Comparison of ENCODE assay signal across 8 mouse cellular contexts in genomic region chr5:38039796-38040195, GRCm38 (mm10). TPM values are rescaled to one million over a fixed set of nuclear protein-coding genes. Genes with fewer than 3 reads are reported as not detected.
DNase-seq lines count a peak whose midpoint lies in the region; ATAC-seq and TF ChIP-seq lines count a peak whose summit lies in the region.

No protein-coding gene starts in this region.

- intact Hi-C loops in left cerebral cortex, postnatal 14 days (cut with DNase I), result no loop called here

- no peak for TF ChIP-seq POLR2A in cerebellum, adult 2 months (IDR thresholded peaks at IDR 0.05; ENCODE audit: borderline replicate concordance, insufficient read depth, low read length)

- peak overlapping the region; percentile 87 for H3K9ac ChIP-seq in ES-E14 (ENCODE audit: insufficient read depth, low read depth, low read length, poor library complexity, severe bottlenecking)
- H3K9ac ChIP-seq in forebrain, embryonic 16.5 days (replicated peaks; ENCODE audit: low read depth, low read length), result peak overlapping the region; percentile 94
- peak overlapping the region; percentile 93 for H3K9ac ChIP-seq in lung, embryonic 16.5 days (ENCODE audit: low read length)

- H3K4me2 ChIP-seq in forebrain, embryonic 16.5 days (ENCODE audit: low read length), result peak overlapping the region; percentile 93
- H3K4me2 ChIP-seq in lung, embryonic 16.5 days (ENCODE audit: low read depth, low read length), result peak overlapping the region; percentile 93

- peaks cover 3% of the 10 kb centered on the region; the same call in 1 of the 2 replicates for H3K4me1 ChIP-seq in cerebellum, adult 2 months (ENCODE audit: control insufficient read depth, insufficient read depth, low read length)
- H3K4me1 ChIP-seq in ES-E14 (ENCODE audit: control insufficient read depth in 2 of 2, insufficient read depth in 2 of 2, low read length in 2 of 2, poor library complexity in 1 of 2), result peaks cover 0 to 2% of the 10 kb centered on the region in 2 experiments; a peak in 1 of 4 replicates
- peaks cover 15% of the 10 kb centered on the region for H3K4me1 ChIP-seq in forebrain, embryonic 16.5 days (replicated peaks; ENCODE audit: control insufficient read depth, insufficient read depth, low read length)
- H3K4me1 ChIP-seq in lung, embryonic 16.5 days (replicated peaks; ENCODE audit: control insufficient read depth, insufficient read depth, low read length), result peaks cover 9% of the 10 kb centered on the region; the same call in 1 of the 2 replicates

- peak overlapping the region; percentile 82 for H3K4me3 ChIP-seq in cerebellum, adult 2 months (replicated peaks; ENCODE audit: insufficient read depth, low read depth, low read length)
- peak overlapping the region; percentile 87 to 90 for H3K4me3 ChIP-seq in ES-E14 (ENCODE audit: insufficient read depth in 1 of 2, low read depth in 1 of 2, low read length in 2 of 2, poor library complexity in 1 of 2, severe bottlenecking in 1 of 2)
- H3K4me3 ChIP-seq in forebrain, embryonic 16.5 days (replicated peaks; ENCODE audit: low read length), result peak overlapping the region; percentile 99
- peak overlapping the region; percentile 91 for H3K4me3 ChIP-seq in lung, embryonic 16.5 days (ENCODE audit: low read length)

- WGBS in cerebellum, adult 2 months, result 23% methylated on average over 9 of the region's 9 CpGs
- WGBS in forebrain, embryonic 16.5 days, result 33% methylated on average over 9 of the region's 9 CpGs
- 22% methylated on average over 9 of the region's 9 CpGs for WGBS in lung, embryonic 16.5 days

- H3K27me3 ChIP-seq in cerebellum, adult 2 months (ENCODE audit: control insufficient read depth, insufficient read depth, low read length), result no peaks in the 10 kb centered on the region
- H3K27me3 ChIP-seq in forebrain, embryonic 16.5 days (replicated peaks; ENCODE audit: control insufficient read depth, insufficient read depth, low read length), result 0 out of 2 replicates have a peak, but pooled peaks cover 2% of the 10 kb centered on the region
- no peaks in the 10 kb centered on the region for H3K27me3 ChIP-seq in lung, embryonic 16.5 days (ENCODE audit: control insufficient read depth, insufficient read depth, low read depth, low read length)

- no peak for DNase-seq in cerebellum, adult 2 months
- no peak for DNase-seq in cerebellum, postnatal 25 days
- no peak for DNase-seq in ES-E14 (ENCODE audit: low read depth, low spot score)
- DNase-seq in left cerebral cortex, postnatal 14 days (ENCODE audit: low spot score in 2 of 2), result no peak
- DNase-seq in yolk sac, embryonic 10.5 days (ENCODE audit: low spot score), result no peak
- DNase-seq in adrenal gland, adult (ENCODE audit: inconsistent age in 2 of 2, low spot score in 1 of 2), result no peak

- no peaks in the 10 kb centered on the region for H3K36me3 ChIP-seq in ES-E14 (ENCODE audit: control insufficient read depth, insufficient read depth, low read length, poor library complexity, severe bottlenecking)
- no peaks in the 10 kb centered on the region for H3K36me3 ChIP-seq in forebrain, embryonic 16.5 days (ENCODE audit: control insufficient read depth, insufficient read depth)
- H3K36me3 ChIP-seq in lung, embryonic 16.5 days (ENCODE audit: control insufficient read depth, insufficient read depth, low read length), result 0 out of 2 replicates have a peak, but pooled peaks cover 3% of the 10 kb centered on the region

- in situ Hi-C loops in ES-E14 (cut with MboI; ENCODE audit: low sequenced_read_pairs in 2 of 2, unreplicated experiment in 2 of 2), result no loop called here

- H3K27ac ChIP-seq in cerebellum, adult 2 months (ENCODE audit: insufficient read depth, low read length), result no peak overlapping the region
- H3K27ac ChIP-seq in ES-E14 (ENCODE audit: insufficient read depth, low read depth, low read length, poor library complexity, severe bottlenecking), result no peak overlapping the region
- H3K27ac ChIP-seq in forebrain, embryonic 16.5 days (ENCODE audit: low read length), result no peak overlapping the region
- H3K27ac ChIP-seq in lung, embryonic 16.5 days (ENCODE audit: low read length), result no peak overlapping the region

- no peak for TF ChIP-seq CTCF in cerebellum, adult 2 months (IDR thresholded peaks at IDR 0.05; ENCODE audit: borderline replicate concordance, insufficient read depth, low read depth, low read length)

- ATAC-seq in forebrain, embryonic 16.5 days, result no peak
- peak; percentile 3; the same call in 1 of the 2 replicates for ATAC-seq in lung, embryonic 16.5 days (ENCODE audit: low read depth)

- no peaks in the 10 kb centered on the region for H3K9me3 ChIP-seq in ES-E14 (ENCODE audit: control insufficient read depth, insufficient read depth, low read depth, low read length)
- no peaks in the 10 kb centered on the region for H3K9me3 ChIP-seq in forebrain, embryonic 16.5 days (ENCODE audit: control insufficient read depth, low read length)
- H3K9me3 ChIP-seq in lung, embryonic 16.5 days (ENCODE audit: control insufficient read depth, low read length), result no peaks in the 10 kb centered on the region

TF ChIP-seq in ES-E14, 5 proteins besides CTCF, POLR2A, EP300 and RAD21:
- TF ChIP-seq MAFK (IDR thresholded peaks at IDR 0.05; ENCODE audit: insufficient read depth, low read depth, low read length) (no peak), ZNF384 (IDR thresholded peaks at IDR 0.05; ENCODE audit: low read depth, low read length) (no peak), HCFC1 (IDR thresholded peaks at IDR 0.05; ENCODE audit: borderline replicate concordance, insufficient read depth, low read length) (no peak), ZC3H11A (IDR thresholded peaks at IDR 0.05; ENCODE audit: borderline replicate concordance, low read depth, low read length) (no peak), CHD2 (IDR thresholded peaks at IDR 0.05; ENCODE audit: low read depth, low read length) (no peak)

RNA-seq across cellular contexts. Expression of gene Stx18, which starts 1.3 kb away (rescaled TPM):
- 44.8 and 52.3 TPM in 2 replicates for polyA plus RNA-seq in cerebellum, adult 2 months (2012; rRNA removed)
- total RNA-seq in ES-E14 (2012; rRNA removed), result 11.0 and 16.8 TPM in 2 replicates
- 38.6 and 39.1 TPM in 2 replicates for polyA plus RNA-seq in forebrain, embryonic 16.5 days (2015; fragmentation: Nextera tagmentation; extraction: Ambion mirVana)
- polyA plus RNA-seq in lung, embryonic 16.5 days (2015; fragmentation: Nextera tagmentation; extraction: Ambion mirVana), result 40.4 and 41.3 TPM in 2 replicates
- 10 to 100 TPM; 38.7 to 39.9 TPM for total RNA-seq in left cerebral cortex, postnatal 14 days (2021)
